Mouse (Mus musculus) kidney, adult 2 months (tissue): ENCODE measurements around the gene Gm19684.

Experiments
- CTCF ChIP-seq: fragments of 200-500 bp; conservative IDR thresholded peaks from 2 replicates; pipeline ENCODE4 v1.5.1; 2011; ENCODE audit warnings: low read depth, mild to moderate bottlenecking, control low read depth, low read length, moderate library complexity, mixed read lengths; ENCODE audit not compliant: insufficient read depth, insufficient read length
- POLR2A ChIP-seq: fragments of 200-500 bp; IDR thresholded peaks from one replicate; pipeline ENCODE4 v1.6.1; 2011; ENCODE audit warnings: low read depth, low read length, control low read depth

DNA sequence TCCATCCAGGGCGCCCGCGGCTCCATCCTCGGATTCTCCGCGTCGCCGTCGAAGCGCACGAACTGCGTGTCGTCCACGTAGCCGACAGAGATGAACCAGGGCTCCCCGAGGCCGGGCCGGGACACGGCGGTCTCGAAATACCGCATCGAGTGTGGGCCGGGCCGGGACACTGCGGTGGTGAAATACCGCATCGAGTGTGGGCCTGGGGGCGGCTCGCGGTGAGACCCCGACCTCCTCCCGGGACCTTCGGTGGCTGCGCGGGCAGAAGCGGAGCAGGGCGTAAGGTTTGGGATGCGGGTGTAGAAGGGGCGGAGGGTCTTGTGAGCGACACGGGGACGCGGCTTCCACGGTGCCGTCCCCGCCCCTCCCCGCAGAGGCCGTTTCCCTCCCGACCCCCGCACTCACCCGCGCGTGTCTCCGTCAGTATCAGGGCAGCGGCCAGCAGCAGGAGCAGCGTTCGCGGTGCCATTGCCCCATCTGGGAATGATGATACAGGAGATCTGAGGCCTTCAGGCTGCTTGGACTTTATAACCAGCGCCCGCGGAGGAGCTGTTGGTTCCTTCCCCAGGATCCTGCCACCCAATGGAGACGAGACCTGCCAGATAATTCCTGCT, 46.7 kb downstream of the Gm19684 start, which contains the start of gene Gm8909:
- no peak for TF ChIP-seq CTCF
- no peak for TF ChIP-seq POLR2A
